30 mouse cellular contexts compared by ENCODE assay signal in genomic region chr17:5831257-5831806, GRCm38 (mm10). TPM values are rescaled to one million over a fixed set of nuclear protein-coding genes. Genes with fewer than 3 reads are reported as not detected.
DNase-seq lines count a peak whose midpoint lies in the region; ATAC-seq and TF ChIP-seq lines count a peak whose summit lies in the region.
"Had no signal": no experiment of that assay in that cellular context is flagged by ENCODE, and none has a peak within 500 bp of the region (broad histone marks: within the 10 kb centered on the region; RNA-seq: fewer than 3 reads in every experiment).

No protein-coding gene starts in this region.

- peaks cover 70% of the 10 kb centered on the region for H3K4me1 ChIP-seq in megakaryocyte, embryonic 14.5 days
- peaks cover 51% of the 10 kb centered on the region for H3K4me1 ChIP-seq in G1E (ENCODE audit: insufficient read depth, low read depth, low read length)
- peaks cover 48% of the 10 kb centered on the region for H3K4me1 ChIP-seq in liver, embryonic 15.5 days (replicated peaks)

- DNase-seq in G1E (ENCODE audit: low spot score) = no peak
- DNase-seq in brain, adult 2 months (ENCODE audit: low read depth, low spot score) = peak; percentile 11
- no peak for DNase-seq in adrenal gland, postnatal 4 days (ENCODE audit: low spot score in 2 of 2)
- DNase-seq in layer of hippocampus, adult 11-12 months (ENCODE audit: low spot score) = no peak
- DNase-seq: adrenal gland, adult 8-10 months; adrenal gland, postnatal 25 days; cerebellum, adult 11 months; cerebellum, adult 2 months; cerebellum, adult 9-11 months; cerebellum, postnatal 25 days; embryo, embryonic 11 days; gastrocnemius, postnatal 25 days; heart, adult 18-20 months; heart, postnatal 10 days; heart, postnatal 36 days had no signal

- 0 out of 2 replicates have a peak overlapping the region, but pooled peaks have one; percentile 2 for H3K4me2 ChIP-seq in liver, embryonic 15.5 days
- H3K4me2 ChIP-seq: embryonic facial prominence, embryonic 13.5 days; forebrain, embryonic 12.5 days; forebrain, embryonic 15.5 days; heart, embryonic 12.5 days; heart, embryonic 15.5 days; hindbrain, embryonic 13.5 days had no signal

- no peak overlapping the region for H3K27ac ChIP-seq in liver, embryonic 15.5 days (replicated peaks)
- H3K27ac ChIP-seq: embryonic facial prominence, embryonic 10.5 days; embryonic facial prominence, embryonic 13.5 days; forebrain, embryonic 12.5 days; forebrain, embryonic 15.5 days; heart, embryonic 15.5 days; hindbrain, embryonic 10.5 days; hindbrain, embryonic 13.5 days had no signal

- peaks cover 36% of the 10 kb centered on the region for H3K36me3 ChIP-seq in megakaryocyte, embryonic 14.5 days (replicated peaks; ENCODE audit: low read length)
- peaks cover 6% of the 10 kb centered on the region for H3K36me3 ChIP-seq in G1E (replicated peaks)
- H3K36me3 ChIP-seq in liver, embryonic 15.5 days (replicated peaks) = no peaks in the 10 kb centered on the region
- H3K36me3 ChIP-seq: embryonic facial prominence, embryonic 10.5 days; embryonic facial prominence, embryonic 13.5 days; forebrain, embryonic 12.5 days; forebrain, embryonic 15.5 days; heart, embryonic 12.5 days; heart, embryonic 15.5 days; hindbrain, embryonic 10.5 days; hindbrain, embryonic 13.5 days had no signal

- TF ChIP-seq CTCF in G1E (IDR thresholded peaks at IDR 0.05; ENCODE audit: low read depth, low read length) = no peak

- 55% methylated on average over 1 of the region's 1 CpGs for WGBS in liver, embryonic 15.5 days (ENCODE audit: insufficient replicate concordance)

- H3K27me3 ChIP-seq in megakaryocyte, embryonic 14.5 days (replicated peaks) = no peaks in the 10 kb centered on the region
- H3K27me3 ChIP-seq in G1E (ENCODE audit: insufficient read depth, low read length) = no peaks in the 10 kb centered on the region
- no peaks in the 10 kb centered on the region for H3K27me3 ChIP-seq in liver, embryonic 15.5 days
- H3K27me3 ChIP-seq: embryonic facial prominence, embryonic 13.5 days; forebrain, embryonic 12.5 days; forebrain, embryonic 15.5 days; heart, embryonic 12.5 days; heart, embryonic 15.5 days; hindbrain, embryonic 13.5 days had no signal

- H3K9ac ChIP-seq in liver, embryonic 15.5 days = no peak overlapping the region
- H3K9ac ChIP-seq: embryonic facial prominence, embryonic 13.5 days; forebrain, embryonic 12.5 days; forebrain, embryonic 15.5 days; heart, embryonic 12.5 days; heart, embryonic 15.5 days; hindbrain, embryonic 13.5 days had no signal

- ATAC-seq in megakaryocyte, adult 5-6 weeks (ENCODE audit: poor library complexity, severe bottlenecking) = no peak
- ATAC-seq in G1E (ENCODE audit: extremely low read depth, insufficient number of reproducible peaks, low FRiP score, poor library complexity, severe bottlenecking) = no peak
- no peak for ATAC-seq in liver, embryonic 15.5 days (ENCODE audit: insufficient read depth)
- no peak for ATAC-seq in inflammation-experienced regulatory T-cells, adult 6 months
- ATAC-seq: CD4-positive, CD25-positive, alpha-beta regulatory T cell, adult 4 months; forebrain, embryonic 15.5 days; hindbrain, embryonic 16.5 days had no signal

- peak overlapping the region; percentile 14 for H3K4me3 ChIP-seq in megakaryocyte, embryonic 14.5 days (replicated peaks)
- peak overlapping the region; percentile 27 for H3K4me3 ChIP-seq in G1E (ENCODE audit: low read depth, low read length)
- no peak overlapping the region for H3K4me3 ChIP-seq in liver, embryonic 15.5 days (replicated peaks)
- H3K4me3 ChIP-seq: embryonic facial prominence, embryonic 10.5 days; embryonic facial prominence, embryonic 13.5 days; erythroblast, embryonic 14.5 days; forebrain, embryonic 12.5 days; forebrain, embryonic 15.5 days; heart, embryonic 12.5 days; heart, embryonic 15.5 days; hindbrain, embryonic 10.5 days; hindbrain, embryonic 13.5 days had no signal

- peaks cover 11% of the 10 kb centered on the region for H3K9me3 ChIP-seq in megakaryocyte, embryonic 14.5 days
- peaks cover 2% of the 10 kb centered on the region; the same call in 1 of the 2 replicates for H3K9me3 ChIP-seq in G1E (replicated peaks)
- H3K9me3 ChIP-seq in liver, embryonic 15.5 days (replicated peaks) = no peaks in the 10 kb centered on the region
- H3K9me3 ChIP-seq: embryonic facial prominence, embryonic 10.5 days; embryonic facial prominence, embryonic 13.5 days; forebrain, embryonic 12.5 days; forebrain, embryonic 15.5 days; heart, embryonic 15.5 days; hindbrain, embryonic 10.5 days; hindbrain, embryonic 13.5 days had no signal

RNA-seq across cellular contexts. Expression of gene Snx9, which starts 9.8 kb away (rescaled TPM):
- polyA plus RNA-seq in megakaryocyte, embryonic 14.5 days (2012; ENCODE audit: insufficient read depth, low replicate concordance) = 35.2 and 38.7 TPM in 2 replicates
- total RNA-seq in megakaryocyte, adult 5-6 weeks (2015) = 51.4 and 51.8 TPM in 2 replicates
- 36.6 and 37.1 TPM in 2 replicates for total RNA-seq in megakaryocyte, adult 5-6 weeks (2017)
- total RNA-seq in G1E (2014; fragmentation: Nextera tagmentation) (55.5 and 59.7 TPM in 2 replicates), G1E (2017) (41.1 and 46.7 TPM in 2 replicates)
- polyA plus RNA-seq in G1E (2012) = 26.7 and 28.0 TPM in 2 replicates
- 11.9 and 13.4 TPM in 2 replicates for polyA plus RNA-seq in liver, embryonic 15.5 days (2015; fragmentation: Nextera tagmentation; extraction: Ambion mirVana)
- 10 to 100 TPM; 52.0 to 57.6 TPM for total RNA-seq in adrenal gland, postnatal 4 days (2021)
- polyA plus RNA-seq in inflammation-experienced regulatory T-cells, adult 6 months (2017; shearing (Covaris generic)) = 1 to 10 TPM; 2.1 to 2.6 (median 2.6) TPM
